Mouse (Mus musculus) embryonic facial prominence, embryonic 10.5 days (tissue): ENCODE measurements around the gene Sept9. TPM values are rescaled to one million over a fixed set of nuclear protein-coding genes. Genes with fewer than 3 reads are reported as not detected.

ENCODE experiments used
- DNase-seq: peaks from one replicate; pipeline ENCODE4 v3.0.0-alpha.2; 2017; ENCODE audit warnings: low spot score
- H3K27ac ChIP-seq: fragments of 300-500 bp; sonication (generic); replicated peaks from 2 replicates; pipeline ENCODE4 v1.5.1; 2016; ENCODE audit warnings: mild to moderate bottlenecking
- H3K27me3 ChIP-seq: fragments of 300-500 bp; sonication (generic); replicated peaks from 2 replicates; pipeline ENCODE4 v1.6.1; 2016; ENCODE audit warnings: low read depth, mild to moderate bottlenecking; ENCODE audit not compliant: poor library complexity, severe bottlenecking
- H3K36me3 ChIP-seq: fragments of 300-500 bp; sonication (generic); replicated peaks from 2 replicates; pipeline ENCODE4 v1.6.1; 2016; ENCODE audit warnings: mild to moderate bottlenecking, moderate library complexity
- H3K4me1 ChIP-seq: fragments of 300-500 bp; sonication (generic); 2 replicates; pipeline ENCODE4 v1.6.1; 2016
- H3K4me3 ChIP-seq: fragments of 300-500 bp; sonication (generic); 2 replicates; pipeline ENCODE4 v1.5.1; 2016; ENCODE audit warnings: mild to moderate bottlenecking, moderate library complexity
- H3K9me3 ChIP-seq: fragments of 300-500 bp; sonication (generic); 2 replicates; pipeline ENCODE4 v1.6.1; 2016; ENCODE audit warnings: mild to moderate bottlenecking
- WGBS: fragments of 180-500 bp; shearing (Covaris S2); methylation state at CpG from one replicate; pipeline ENCODE4 v1.1.7; 2016; 5-methylcytosine and 5-hydroxymethylcytosine counted together
- polyA plus RNA-seq: library from polyadenylated mRNA; unstranded; fragments of >200 nt; fragmentation: Nextera tagmentation; extraction: Ambion mirVana; gene quantifications from 2 replicates; pipeline ENCODE4 v1.2.1, GENCODE M21; 2016

The Sept9 gene
- polyA plus RNA-seq, 1 experiment from 2014 or later: 255 TPM

DNA sequence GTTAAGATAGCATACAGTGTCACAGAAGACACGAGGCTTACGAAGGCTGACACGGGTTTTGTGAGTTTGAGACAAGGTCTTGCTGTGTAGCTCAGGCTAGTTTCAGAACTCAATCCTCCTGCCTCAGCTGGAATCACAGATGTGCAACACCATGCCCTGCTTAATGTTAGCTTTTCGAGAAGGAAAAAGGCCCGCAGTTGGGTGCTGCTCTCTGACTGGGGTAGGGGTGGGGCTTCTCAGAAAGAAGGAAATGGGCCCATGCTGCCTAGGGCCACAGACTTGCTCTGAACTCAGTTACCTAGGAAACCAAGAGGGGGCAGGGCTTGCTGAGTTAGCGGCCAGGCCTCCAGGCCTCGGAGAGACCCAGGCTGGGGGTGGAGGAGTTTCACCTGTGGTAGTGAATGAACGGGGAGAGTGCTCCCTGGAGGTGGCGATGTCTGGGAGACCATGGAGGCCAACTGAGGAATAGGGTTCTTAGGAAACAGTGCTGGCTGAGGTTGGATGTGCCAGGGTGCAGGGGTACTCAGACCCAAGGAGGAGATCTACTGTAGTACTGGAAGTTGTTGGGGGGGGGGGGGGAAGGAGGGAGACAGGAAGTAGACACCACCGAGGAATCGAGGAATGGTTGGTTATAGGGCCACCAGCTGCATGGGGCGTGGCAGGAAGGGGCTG, 126.1 kb downstream of the Sept9 start:
- Histone ChIP-seq H3K4me3 (peak overlapping the region; percentile 8; the same call in 1 of the 2 replicates), H3K27ac (peak overlapping the region; percentile 67), H3K36me3 (peaks cover 9% of the 10 kb centered on the region), H3K4me1 (peaks cover 91% of the 10 kb centered on the region), H3K27me3 (no peaks in the 10 kb centered on the region), H3K9me3 (no peaks in the 10 kb centered on the region)
- DNase-seq: no peak
- 26% methylated on average over 12 of the region's 12 CpGs for WGBS

DNA sequence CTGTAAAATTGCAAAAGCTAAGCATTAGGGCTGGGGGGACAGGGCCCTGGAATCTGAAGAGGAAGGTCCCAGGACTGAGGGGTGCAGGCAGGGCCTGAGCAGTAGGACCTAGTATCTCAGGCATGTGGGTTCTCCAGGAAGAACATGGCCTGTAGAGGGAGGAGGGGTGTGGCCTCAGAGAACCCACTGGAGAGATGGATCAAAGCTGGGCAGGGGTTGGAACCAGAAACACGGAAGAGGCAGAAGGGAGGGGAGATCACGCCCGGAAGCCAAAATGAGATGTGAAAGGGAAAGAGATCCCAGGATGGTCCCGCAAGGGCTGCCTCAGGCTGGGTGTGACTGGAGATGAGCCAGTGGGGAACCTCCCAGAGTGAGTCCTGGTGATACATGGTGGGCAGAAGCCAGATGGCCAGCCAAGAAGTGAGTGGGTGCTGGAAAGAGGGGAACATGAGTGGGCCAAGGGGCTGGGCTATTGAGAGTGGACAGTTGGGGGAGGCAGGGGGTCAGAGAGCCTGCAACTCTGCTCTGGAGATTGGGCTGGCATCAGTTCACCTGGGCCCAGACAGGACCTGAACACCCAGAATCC, 126.8 kb downstream of the Sept9 start:
- WGBS: 61% methylated on average over 4 of the region's 4 CpGs
- Histone ChIP-seq H3K27me3 (no peaks in the 10 kb centered on the region), H3K9me3 (no peaks in the 10 kb centered on the region), H3K4me3 (peak overlapping the region; percentile 8; the same call in 1 of the 2 replicates), H3K4me1 (peaks cover 91% of the 10 kb centered on the region), H3K36me3 (peaks cover 9% of the 10 kb centered on the region), H3K27ac (peak overlapping the region; percentile 67)
- DNase-seq: no peak

DNA sequence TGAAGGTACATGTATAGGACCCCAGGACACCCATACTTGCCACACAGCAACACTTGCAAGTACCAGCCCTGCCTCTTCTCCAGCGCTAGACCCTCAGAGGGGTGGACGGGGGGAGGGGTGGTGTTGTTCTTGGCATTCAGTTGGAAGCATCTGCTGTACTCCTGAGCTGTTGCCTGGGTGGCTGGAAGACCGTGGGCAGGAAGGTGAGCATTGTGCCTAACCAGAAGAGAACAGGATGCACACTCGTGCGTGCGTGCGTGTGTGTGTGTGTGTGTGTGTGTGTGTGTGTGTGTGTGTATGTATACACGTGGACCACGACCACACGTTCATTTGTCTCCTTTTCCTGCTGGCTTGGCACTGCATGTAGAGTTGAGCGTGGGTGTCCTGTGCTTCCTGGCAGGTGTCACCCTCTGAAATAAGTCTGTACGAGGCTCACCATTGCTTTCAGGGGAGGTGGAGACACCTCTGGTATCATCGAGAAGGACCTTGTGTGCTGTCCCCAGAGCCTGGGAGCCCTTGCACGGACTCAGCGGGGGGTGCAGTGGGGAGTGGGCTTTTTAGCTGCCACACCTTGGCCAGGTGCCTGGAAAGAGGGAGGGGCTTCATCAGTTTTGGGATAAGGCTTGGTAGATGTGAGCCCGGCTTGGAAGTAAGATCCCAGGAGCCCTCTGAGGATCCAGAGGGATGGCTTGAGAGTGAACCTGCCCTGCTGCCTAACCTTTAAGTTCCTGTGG, 127.6 kb downstream of the Sept9 start:
- H3K36me3 ChIP-seq: peaks cover 9% of the 10 kb centered on the region
- 79% methylated on average over 16 of the region's 16 CpGs for WGBS
- H3K27me3 ChIP-seq: no peaks in the 10 kb centered on the region
- no peak overlapping the region for H3K4me3 ChIP-seq
- H3K9me3 ChIP-seq: no peaks in the 10 kb centered on the region
- peak overlapping the region; percentile 67; the same call in 1 of the 2 replicates for H3K27ac ChIP-seq
- DNase-seq: no peak
- H3K4me1 ChIP-seq: peaks cover 91% of the 10 kb centered on the region

GRCm38 (mm10) chr11:117327633-117328032, 128.2 kb downstream of the Sept9 start:
- Histone ChIP-seq H3K4me1 (peaks cover 91% of the 10 kb centered on the region), H3K27ac (no peak overlapping the region), H3K9me3 (no peaks in the 10 kb centered on the region), H3K27me3 (no peaks in the 10 kb centered on the region), H3K36me3 (peaks cover 9% of the 10 kb centered on the region), H3K4me3 (no peak overlapping the region)
- WGBS: 82% methylated on average over 5 of the region's 5 CpGs
- no peak for DNase-seq

DNA sequence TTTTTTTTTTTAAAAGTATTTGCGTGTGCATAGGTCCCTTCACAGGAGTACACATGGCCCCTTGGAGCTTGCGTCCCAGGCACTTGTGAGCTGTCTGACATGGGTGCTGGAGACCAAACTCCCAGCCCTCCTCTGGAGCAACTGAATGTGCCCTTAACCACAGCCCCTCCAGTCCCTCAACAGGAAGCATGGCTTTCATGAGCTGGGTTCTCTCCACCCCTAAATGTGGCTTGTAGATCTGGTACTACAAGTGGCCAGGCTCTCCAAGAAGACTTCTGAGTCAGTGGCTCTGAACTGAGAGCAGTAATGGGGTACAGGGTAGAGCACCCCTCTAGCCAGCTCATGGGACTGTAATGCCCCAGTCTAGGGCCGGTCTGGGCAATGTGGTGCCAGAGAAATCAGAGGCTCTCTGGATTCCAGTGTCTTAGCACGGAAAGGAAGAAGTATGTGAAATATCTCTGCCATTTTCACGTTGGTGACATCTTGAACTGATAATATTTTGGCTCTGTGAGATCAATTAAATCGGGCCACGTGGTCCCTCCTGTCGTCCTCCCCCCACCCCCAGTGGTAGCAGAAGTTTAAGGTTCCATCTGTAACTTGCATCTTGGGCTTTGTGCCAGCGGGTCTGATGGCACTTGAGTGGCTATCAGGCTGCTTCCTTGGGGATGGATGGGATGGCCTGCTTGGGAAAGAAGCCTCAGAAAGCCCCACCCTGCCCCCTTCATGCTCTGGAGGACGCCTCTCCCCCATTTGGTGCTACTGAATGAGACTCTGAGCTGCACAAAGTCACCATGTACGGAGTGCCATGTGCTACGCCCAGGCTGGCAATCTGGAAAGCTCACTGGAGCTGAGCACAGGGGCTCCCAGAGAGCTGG, 130.9 kb downstream of the Sept9 start:
- Histone ChIP-seq H3K9me3 (no peaks in the 10 kb centered on the region), H3K27me3 (no peaks in the 10 kb centered on the region), H3K36me3 (peaks cover 22% of the 10 kb centered on the region), H3K27ac (peak overlapping the region; percentile 97), H3K4me3 (peak overlapping the region; percentile 72; the same call in 1 of the 2 replicates), H3K4me1 (peaks cover 91% of the 10 kb centered on the region)
- WGBS: 63% methylated on average over 12 of the region's 12 CpGs
- no peak for DNase-seq

- 17% methylated on average over 7 of the region's 7 CpGs for WGBS
- Histone ChIP-seq H3K36me3 (peaks cover 28% of the 10 kb centered on the region), H3K27me3 (no peaks in the 10 kb centered on the region), H3K4me3 (peak overlapping the region; percentile 72), H3K9me3 (no peaks in the 10 kb centered on the region), H3K4me1 (peaks cover 90% of the 10 kb centered on the region), H3K27ac (peak overlapping the region; percentile 97)
- DNase-seq: no peak
Observed at GRCm38 (mm10) chr11:117330951-117331254, 131.4 kb downstream of the Sept9 start.

DNA sequence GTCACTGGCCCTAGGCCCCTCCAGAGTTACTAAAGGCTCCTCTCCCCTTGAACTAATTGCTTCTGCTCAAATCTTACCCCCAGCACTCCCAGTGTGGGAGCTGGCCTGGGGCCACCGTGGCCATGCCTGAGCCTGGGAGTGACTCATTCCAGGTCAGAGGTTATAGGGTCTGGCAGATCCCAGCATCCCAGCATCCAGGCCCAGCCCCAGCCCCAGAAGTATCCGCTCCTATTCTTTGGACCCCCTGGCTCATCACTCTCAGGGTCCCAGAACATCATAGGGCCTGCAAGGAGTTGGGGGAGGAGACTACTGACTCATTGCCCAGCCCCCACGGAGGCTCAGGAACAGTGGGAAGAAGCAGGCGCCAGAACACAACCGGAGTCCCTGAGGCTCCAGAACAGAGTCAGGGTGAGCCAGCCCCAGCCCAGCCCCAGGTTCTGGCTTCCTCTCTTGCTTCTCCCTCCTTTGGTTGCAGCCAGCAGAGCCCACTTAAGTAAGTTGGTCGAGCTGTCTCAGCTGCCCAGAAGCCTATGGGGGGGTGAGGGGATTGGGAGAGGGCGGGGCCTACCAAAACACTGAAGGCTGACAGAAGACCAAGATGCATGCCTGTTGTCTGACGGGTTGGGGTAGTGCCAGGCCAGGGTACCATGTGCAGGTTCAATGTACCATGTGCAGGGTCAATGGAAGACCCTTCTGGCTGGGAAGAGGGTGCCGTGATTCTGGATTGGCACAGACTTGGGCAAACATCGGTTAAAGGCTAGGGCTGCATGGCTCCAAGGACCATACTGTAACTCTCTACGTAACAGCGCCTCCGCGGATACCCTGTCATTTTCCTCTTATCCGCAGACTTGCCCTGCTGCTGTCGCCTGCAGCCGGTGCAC, 132.1 kb downstream of the Sept9 start:
- H3K9me3 ChIP-seq: no peaks in the 10 kb centered on the region
- peak; percentile 66 for DNase-seq
- 2% methylated on average over 17 of the region's 17 CpGs for WGBS
- H3K4me1 ChIP-seq: peaks cover 88% of the 10 kb centered on the region
- peak overlapping the region; percentile 97 for H3K27ac ChIP-seq
- no peaks in the 10 kb centered on the region for H3K27me3 ChIP-seq
- H3K4me3 ChIP-seq: peak overlapping the region; percentile 72
- peaks cover 34% of the 10 kb centered on the region for H3K36me3 ChIP-seq

GRCm38 (mm10) chr11:117332242-117333149, 133.0 kb downstream of the Sept9 start:
- under 1% methylated on average over 37 of the region's 37 CpGs for whole genome bisulfite sequencing
- H3K4me1 ChIP-seq: peaks cover 88% of the 10 kb centered on the region
- peak overlapping the region; percentile 72 for H3K4me3 ChIP-seq
- H3K27me3 ChIP-seq: no peaks in the 10 kb centered on the region
- H3K36me3 ChIP-seq: peaks cover 41% of the 10 kb centered on the region
- peak overlapping the region; percentile 97 for H3K27ac ChIP-seq
- H3K9me3 ChIP-seq: no peaks in the 10 kb centered on the region
- DNase-seq: peak; percentile 94

DNA sequence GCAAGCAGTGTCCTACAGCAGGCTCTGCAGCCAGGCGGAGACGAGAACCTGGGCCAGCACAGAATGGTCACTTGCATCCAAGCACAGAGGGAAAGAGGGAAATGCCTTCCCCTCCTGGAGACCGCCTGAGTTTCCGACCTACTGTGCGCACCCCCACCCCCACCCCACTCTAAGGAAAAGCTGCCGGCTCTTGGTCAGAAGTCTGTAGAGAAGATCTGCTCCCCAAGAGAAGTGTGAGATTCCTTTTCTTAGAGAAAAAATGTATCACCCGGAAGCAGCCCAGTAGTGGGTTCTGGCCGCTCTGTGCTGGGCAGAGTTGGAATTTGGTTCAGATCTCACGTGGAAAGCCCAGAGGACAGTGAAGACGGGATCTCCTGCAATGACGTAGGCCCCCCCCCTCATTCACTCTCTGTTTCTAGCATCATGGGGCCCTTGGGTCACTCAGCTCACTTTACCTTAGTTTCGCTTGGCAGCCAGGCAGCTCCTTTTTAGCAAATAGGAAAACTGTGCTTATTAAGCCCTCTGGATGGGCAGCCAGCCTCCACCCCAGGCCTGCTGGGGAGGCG, 133.8 kb downstream of the Sept9 start:
- Histone ChIP-seq H3K4me1 (peaks cover 93% of the 10 kb centered on the region), H3K27ac (peak overlapping the region; percentile 97), H3K36me3 (peaks cover 48% of the 10 kb centered on the region), H3K9me3 (no peaks in the 10 kb centered on the region), H3K4me3 (peak overlapping the region; percentile 72), H3K27me3 (no peaks in the 10 kb centered on the region)
- peak; percentile 33 for DNase-seq
- 14% methylated on average over 13 of the region's 13 CpGs for WGBS

DNA sequence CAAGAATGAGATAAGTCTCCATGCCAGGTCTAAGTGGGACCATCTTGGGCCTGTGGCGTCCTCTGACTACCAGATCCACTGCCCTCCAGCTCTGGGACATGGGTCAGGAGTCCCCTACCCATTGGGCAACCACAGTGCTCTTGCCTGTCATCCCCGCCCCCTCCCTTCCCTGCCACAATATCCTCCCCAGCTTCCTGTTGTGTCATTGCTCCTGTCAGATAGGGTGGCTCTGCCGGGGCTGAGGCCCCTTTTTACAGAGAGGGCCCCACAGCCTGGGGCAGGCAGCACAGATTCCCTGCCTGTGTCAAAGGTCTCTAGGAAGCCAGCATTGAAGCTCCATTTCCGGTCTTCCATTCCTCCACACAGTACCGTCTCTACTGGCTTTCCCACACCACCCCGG, 134.6 kb downstream of the Sept9 start:
- H3K27ac ChIP-seq: peak overlapping the region; percentile 97
- DNase-seq: no peak
- H3K27me3 ChIP-seq: no peaks in the 10 kb centered on the region
- WGBS: 36% methylated on average over 6 of the region's 6 CpGs
- H3K36me3 ChIP-seq: peaks cover 48% of the 10 kb centered on the region
- H3K4me1 ChIP-seq: peaks cover 97% of the 10 kb centered on the region
- H3K9me3 ChIP-seq: no peaks in the 10 kb centered on the region
- H3K4me3 ChIP-seq: peak overlapping the region; percentile 72
